Comparison of ENCODE assay signal across 24 mouse cellular contexts in genomic region chr1:42948486-42948885, GRCm38 (mm10). TPM values are rescaled to one million over a fixed set of nuclear protein-coding genes. Genes with fewer than 3 reads are reported as not detected.
A peak's percentile ranks its signal among the peaks of the same experiment; 100 is the strongest.
DNase-seq lines count a peak whose midpoint lies in the region; ATAC-seq and TF ChIP-seq lines count a peak whose summit lies in the region.
"Had no signal": no experiment of that assay in that cellular context is flagged by ENCODE, and none has a peak within 500 bp of the region (broad histone marks: within the 10 kb centered on the region; RNA-seq: fewer than 3 reads in every experiment).

No protein-coding gene starts in this region.

- WGBS in heart, embryonic 10.5 days, result 68% methylated on average over 4 of the region's 4 CpGs
- WGBS in heart, adult 2 months, result 73% methylated on average over 4 of the region's 4 CpGs
- 54% methylated on average over 4 of the region's 4 CpGs for WGBS in kidney, embryonic 15.5 days
- 57% methylated on average over 4 of the region's 4 CpGs for WGBS in kidney, embryonic 16.5 days
- WGBS in kidney, adult 2 months, result 52% methylated on average over 4 of the region's 4 CpGs

- peaks cover 8% of the 10 kb centered on the region; the same call in 1 of the 2 replicates for H3K27me3 ChIP-seq in heart, embryonic 10.5 days (ENCODE audit: insufficient read depth, poor library complexity, severe bottlenecking)
- peaks cover 5% of the 10 kb centered on the region for H3K27me3 ChIP-seq in heart, adult 2 months (ENCODE audit: control insufficient read depth, insufficient read depth, low read length)
- H3K27me3 ChIP-seq in kidney, embryonic 15.5 days, result 0 out of 2 replicates have a peak, but pooled peaks cover 6% of the 10 kb centered on the region
- no peaks in the 10 kb centered on the region for H3K27me3 ChIP-seq in kidney, embryonic 16.5 days (ENCODE audit: insufficient read depth, low read length)
- H3K27me3 ChIP-seq in kidney, adult 2 months (replicated peaks; ENCODE audit: control insufficient read depth, insufficient read depth, low read length), result peaks cover 2% of the 10 kb centered on the region
- H3K27me3 ChIP-seq: CH12.LX had no signal

- no peaks in the 10 kb centered on the region for H3K79me2 ChIP-seq in heart, adult 2 months (replicated peaks; ENCODE audit: control insufficient read depth, insufficient read depth, low read length)

- intact Hi-C loops in heart, postnatal 14 days (cut with DNase I), result no loop called here
- intact Hi-C loops in heart, adult 2 months (cut with DNase I), result no loop called here

- no peak for TF ChIP-seq POLR2A in heart, adult 2 months (IDR thresholded peaks at IDR 0.05; ENCODE audit: insufficient read depth, low read depth, low read length)
- no peak for TF ChIP-seq POLR2A in kidney, adult 2 months (IDR thresholded peaks at IDR 0.05; ENCODE audit: low read depth, low read length)

- peaks cover 10% of the 10 kb centered on the region for H3K4me1 ChIP-seq in heart, embryonic 10.5 days
- H3K4me1 ChIP-seq in heart, adult 2 months (ENCODE audit: control insufficient read depth, insufficient read depth, low read length), result no peaks in the 10 kb centered on the region
- peaks cover 30% of the 10 kb centered on the region for H3K4me1 ChIP-seq in kidney, embryonic 15.5 days
- peaks cover 21% of the 10 kb centered on the region for H3K4me1 ChIP-seq in kidney, embryonic 16.5 days (ENCODE audit: insufficient read depth, low read length)
- peaks cover 2% of the 10 kb centered on the region; the same call in 1 of the 2 replicates for H3K4me1 ChIP-seq in kidney, adult 2 months (ENCODE audit: control insufficient read depth, insufficient read depth, low read length)

- TF ChIP-seq CTCF in heart, adult 2 months (IDR thresholded peaks at IDR 0.05), result no peak
- no peak for TF ChIP-seq CTCF in kidney, adult 2 months (conservative IDR thresholded peaks at IDR 0.05; ENCODE audit: insufficient read depth, insufficient read length, low read depth, low read length)

- 0 out of 2 replicates have a peak, but pooled peaks have one; percentile 16 for ATAC-seq in kidney, embryonic 15.5 days (replicated peaks; ENCODE audit: low FRiP score)
- no peak for ATAC-seq in kidney, embryonic 16.5 days (ENCODE audit: low FRiP score, low TSS enrichment)
- ATAC-seq: activated CD4-positive, CD25-positive, alpha-beta regulatory T cell, adult 4 months; CD4-positive, CD25-positive, alpha-beta regulatory T cell, adult 4 months; Patski had no signal

- no peaks in the 10 kb centered on the region for H3K9me3 ChIP-seq in heart, embryonic 10.5 days
- H3K9me3 ChIP-seq in kidney, embryonic 15.5 days (replicated peaks), result no peaks in the 10 kb centered on the region
- no peaks in the 10 kb centered on the region for H3K9me3 ChIP-seq in kidney, embryonic 16.5 days (ENCODE audit: low read length)
- H3K9me3 ChIP-seq: G1E had no signal

- H3K36me3 ChIP-seq in heart, embryonic 10.5 days, result no peaks in the 10 kb centered on the region
- H3K36me3 ChIP-seq in heart, adult 2 months (ENCODE audit: control insufficient read depth, insufficient read depth, low read length), result no peaks in the 10 kb centered on the region
- no peaks in the 10 kb centered on the region for H3K36me3 ChIP-seq in kidney, embryonic 15.5 days
- no peaks in the 10 kb centered on the region for H3K36me3 ChIP-seq in kidney, embryonic 16.5 days (ENCODE audit: insufficient read depth, low read length)
- H3K36me3 ChIP-seq in kidney, adult 2 months (ENCODE audit: control insufficient read depth, insufficient read depth, low read length), result no peaks in the 10 kb centered on the region
- H3K36me3 ChIP-seq: G1E had no signal

- peak; percentile 76 for DNase-seq in heart, adult 11 months
- no peak for DNase-seq in heart, postnatal 14 days
- DNase-seq in heart, embryonic 10.5 days (ENCODE audit: low spot score), result peak; percentile 71
- no peak for DNase-seq in heart, adult 2 months
- DNase-seq in kidney, postnatal 25 days, result no peak
- DNase-seq in kidney, adult 2 months, result no peak
- DNase-seq: adrenal gland, adult 2 months; adrenal gland, adult 8-10 months; adrenal gland, postnatal 10 days; adrenal gland, postnatal 14 days; adrenal gland, postnatal 25 days; adrenal gland, postnatal 36 days; B cell, adult 2 months; cerebellum, adult 11 months; cerebellum, adult 11-12 months had no signal

- H3K4me3 ChIP-seq in heart, embryonic 10.5 days, result no peak overlapping the region
- no peak overlapping the region for H3K4me3 ChIP-seq in heart, adult 2 months
- no peak overlapping the region for H3K4me3 ChIP-seq in kidney, embryonic 15.5 days (replicated peaks)
- H3K4me3 ChIP-seq in kidney, embryonic 16.5 days (ENCODE audit: low read length), result no peak overlapping the region
- no peak overlapping the region for H3K4me3 ChIP-seq in kidney, adult 2 months (ENCODE audit: insufficient read depth, low read depth, low read length)

- no peak overlapping the region for H3K4me2 ChIP-seq in kidney, embryonic 15.5 days
- H3K4me2 ChIP-seq in kidney, embryonic 16.5 days (replicated peaks; ENCODE audit: low read depth, low read length), result no peak overlapping the region

- no peak overlapping the region for H3K27ac ChIP-seq in heart, embryonic 10.5 days
- no peak overlapping the region for H3K27ac ChIP-seq in heart, adult 2 months
- peak overlapping the region; percentile 73 for H3K27ac ChIP-seq in kidney, embryonic 15.5 days
- peak overlapping the region; percentile 43; the same call in 1 of the 2 replicates for H3K27ac ChIP-seq in kidney, embryonic 16.5 days (ENCODE audit: low read length)
- H3K27ac ChIP-seq in kidney, adult 2 months (ENCODE audit: insufficient read depth, low read depth, low read length), result no peak overlapping the region

- no peak overlapping the region for H3K9ac ChIP-seq in heart, adult 2 months (ENCODE audit: low read depth, low read length)
- H3K9ac ChIP-seq in kidney, embryonic 15.5 days, result no peak overlapping the region
- H3K9ac ChIP-seq in kidney, embryonic 16.5 days (replicated peaks; ENCODE audit: low read length), result no peak overlapping the region

- TF ChIP-seq EP300 in heart, adult 2 months (IDR thresholded peaks at IDR 0.05; ENCODE audit: insufficient read depth, low read depth, low read length), result no peak

RNA-seq across cellular contexts. Expression of gene Gpr45, which starts 4.2 kb away (rescaled TPM):
- total RNA-seq in heart, postnatal 14 days (2021), result 1 to 10 TPM in 1 of 2 experiments, under 1 TPM in 1; 0.36 to 1.1 TPM
- 3.1 and 4.9 TPM in 2 replicates for polyA plus RNA-seq in heart, embryonic 10.5 days (2016; fragmentation: Nextera tagmentation; extraction: Ambion mirVana)
- under 1 TPM; 0.10 to 0.25 TPM for total RNA-seq in heart, adult 2 months (2021)
- polyA plus RNA-seq in heart, adult 2 months (2012; rRNA removed), result 0.20 and 0.41 TPM in 2 replicates
- polyA plus RNA-seq in kidney, embryonic 15.5 days (2015; fragmentation: Nextera tagmentation; extraction: Ambion mirVana), result 13.1 and 13.4 TPM in 2 replicates
- 10.3 and 11.3 TPM in 2 replicates for polyA plus RNA-seq in kidney, embryonic 16.5 days (2015; fragmentation: Nextera tagmentation; extraction: Ambion mirVana)
- 0.33 TPM in 2 replicates for polyA plus RNA-seq in kidney, adult 2 months (2012; rRNA removed)
- total RNA-seq: CH12.LX, MEL had no signal
- polyA plus RNA-seq: C2C12, G1E, Patski had no signal

Comparison
In these comparisons a context has a peak if more than half of its experiments do, and no peak if none do; other contexts are left out.
1. DNase-seq: peak in heart, adult 11 months (single experiment) and heart, embryonic 10.5 days (single experiment); none in heart, postnatal 14 days (0 of 2), heart, adult 2 months (0 of 2), kidney, postnatal 25 days (0 of 2) and kidney, adult 2 months (single experiment).
2. H3K27ac ChIP-seq: peak in kidney, embryonic 15.5 days (single experiment) and kidney, embryonic 16.5 days (single experiment); none in heart, embryonic 10.5 days (single experiment), heart, adult 2 months (single experiment) and kidney, adult 2 months (single experiment).